Mouse (Mus musculus): ENCODE results near the gene Ggct.

Gene Ggct

GRCm38 (mm10) chr6:54992734-54993260, at the start of gene Ggct:
Gene Ggct (minus strand): TSS chr6:54992950.
- peak; percentile 98 for DNase-seq

- no peak for DNase-seq
Observed at GRCm38 (mm10) chr6:55040031-55040430, 47.3 kb upstream of the Ggct start.

GRCm38 (mm10) chr6:55039446-55039783, 46.7 kb upstream of the Ggct start:
- DNase-seq = no peak

GRCm38 (mm10) chr6:55038671-55039445, 46.1 kb upstream of the Ggct start:
- no peak for DNase-seq

GRCm38 (mm10) chr6:55037799-55038670, 45.3 kb upstream of the Ggct start, which contains the start of gene Gars:
Gene Gars (plus strand): TSS chr6:55038007.
- DNase-seq = peak; percentile 93

GRCm38 (mm10) chr6:55036731-55037130, 44.0 kb upstream of the Ggct start:
- no peak for DNase-seq

- no peak for DNase-seq
Observed at GRCm38 (mm10) chr6:55027642-55028041, 34.9 kb upstream of the Ggct start.

- no peak for DNase-seq
Observed at GRCm38 (mm10) chr6:55021806-55022205, 29.1 kb upstream of the Ggct start.

- no peak for DNase-seq
Observed at GRCm38 (mm10) chr6:55018417-55018816, 25.7 kb upstream of the Ggct start.

GRCm38 (mm10) chr6:55016710-55017583, 24.2 kb upstream of the Ggct start:
- DNase-seq = peak; percentile 77

GRCm38 (mm10) chr6:55016236-55016635, 23.5 kb upstream of the Ggct start:
- peak; percentile 71 for DNase-seq

- DNase-seq = no peak
Observed at GRCm38 (mm10) chr6:55014184-55014583, 21.4 kb upstream of the Ggct start.

GRCm38 (mm10) chr6:55012516-55012915, 19.8 kb upstream of the Ggct start:
- no peak for DNase-seq

GRCm38 (mm10) chr6:55010330-55011091, 17.8 kb upstream of the Ggct start:
- no peak for DNase-seq

GRCm38 (mm10) chr6:55009391-55010230, 16.9 kb upstream of the Ggct start:
- no peak for DNase-seq

- no peak for DNase-seq
Observed at GRCm38 (mm10) chr6:55008401-55008800, 15.7 kb upstream of the Ggct start.

GRCm38 (mm10) chr6:55003559-55003958, 10.8 kb upstream of the Ggct start:
- no peak for DNase-seq

- DNase-seq = no peak
Observed at GRCm38 (mm10) chr6:55002438-55002837, 9.7 kb upstream of the Ggct start.

- DNase-seq = no peak
Observed at GRCm38 (mm10) chr6:55001320-55001719, 8.6 kb upstream of the Ggct start.

- DNase-seq = peak; percentile 75
Observed at GRCm38 (mm10) chr6:54997726-54998125, 5.0 kb upstream of the Ggct start.

GRCm38 (mm10) chr6:54996361-54996760, 3.6 kb upstream of the Ggct start:
- no peak for DNase-seq

Measured in kidney, postnatal 14 days (tissue).